Mouse (Mus musculus) heart, adult 2 months (tissue): ENCODE measurements around the gene Amt.

Experiments
- CTCF ChIP-seq: fragments of 200-600 bp; IDR thresholded peaks from 2 replicates; pipeline ENCODE4 v1.8.1; 2022; ENCODE audit warnings: antibody characterized with exemption, mild to moderate bottlenecking, moderate library complexity
- POLR2A ChIP-seq: fragments of 200-500 bp; IDR thresholded peaks from 2 replicates; pipeline ENCODE4 v1.6.1; 2011; ENCODE audit warnings: mild to moderate bottlenecking, low read depth, low read length, control low read depth; ENCODE audit not compliant: insufficient read depth

- TF ChIP-seq POLR2A (peak; percentile 85), CTCF (peak; percentile 39)
Observed at GRCm38 (mm10) chr9:108290016-108290750, 6.5 kb upstream of the Amt start, which contains the start of gene Nicn1.
